Mouse (Mus musculus) ovary, adult 18-20 months (tissue): ENCODE results near the gene Cd47.

Experiments
- DNase-seq: peaks from one replicate; pipeline ENCODE4 v3.0.0; 2022; ENCODE audit warnings: low spot score, mixed read lengths

The Cd47 gene

DNA sequence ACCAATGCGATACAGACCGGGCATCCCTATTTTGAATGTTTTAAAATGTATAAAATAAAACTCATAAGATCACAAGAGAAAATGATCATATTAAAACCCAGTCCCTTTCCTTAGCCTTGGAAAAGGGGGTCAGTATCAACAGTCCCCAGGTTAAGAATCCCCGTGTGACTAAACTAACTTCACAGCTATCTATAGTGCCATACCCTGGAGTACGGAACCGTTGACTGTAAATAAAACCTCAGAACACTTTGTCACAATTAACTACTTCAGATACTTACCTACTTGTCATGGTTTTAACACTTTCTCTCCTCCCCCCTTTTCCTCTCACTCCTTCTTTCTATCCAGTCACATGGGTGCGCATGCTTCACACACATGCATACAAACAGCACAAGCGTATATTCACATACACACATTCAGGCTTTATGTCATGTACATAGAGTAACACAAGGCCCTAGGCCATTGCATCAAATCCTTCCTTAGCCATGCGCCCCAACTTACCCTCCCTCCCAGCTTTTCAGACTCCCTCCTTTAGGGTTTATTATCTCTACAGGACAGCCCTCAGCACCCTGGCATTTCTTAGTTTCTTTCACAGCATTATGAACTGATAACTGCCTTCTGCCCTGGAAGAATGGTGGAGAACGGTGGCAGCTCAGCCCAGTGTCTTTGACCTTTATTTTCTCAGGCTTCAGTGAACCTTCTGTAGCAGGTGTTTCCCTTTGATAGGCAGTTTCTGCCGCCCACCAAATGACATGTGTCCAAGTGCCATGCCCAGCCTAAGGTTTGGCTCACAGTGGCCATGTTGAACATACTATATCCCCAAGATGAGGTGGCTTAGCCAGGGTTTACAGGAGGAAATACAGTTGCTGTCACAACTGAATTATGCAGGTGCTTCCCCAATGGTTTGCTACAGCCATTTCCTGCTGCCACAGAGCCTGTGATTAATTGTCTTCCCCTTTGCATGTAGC, at the start of gene Cd47:
Gene Cd47 (plus strand): TSS at position 937 of the 965 bp plus-strand sequence.
- DNase-seq = no peak

DNA sequence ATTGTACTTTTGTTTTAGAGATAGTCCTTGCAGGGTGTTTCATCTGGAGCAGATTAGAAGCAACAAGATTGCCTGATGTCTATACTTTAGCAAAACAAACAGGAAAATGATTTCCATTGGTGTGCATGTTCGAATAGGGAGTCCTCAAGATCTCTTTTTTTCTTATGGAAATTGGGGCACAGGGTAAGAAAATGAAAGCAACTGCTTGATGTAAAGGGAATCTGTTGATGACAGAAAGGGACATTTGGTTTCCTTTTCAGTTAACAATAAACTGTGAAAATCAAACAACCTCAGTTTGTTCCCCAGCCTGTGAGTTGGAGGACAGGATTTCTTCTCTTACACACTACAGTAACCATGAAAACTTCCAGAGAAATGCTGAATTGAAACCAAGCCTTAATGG, 47.4 kb upstream of the Cd47 start:
- no peak for DNase-seq

DNA sequence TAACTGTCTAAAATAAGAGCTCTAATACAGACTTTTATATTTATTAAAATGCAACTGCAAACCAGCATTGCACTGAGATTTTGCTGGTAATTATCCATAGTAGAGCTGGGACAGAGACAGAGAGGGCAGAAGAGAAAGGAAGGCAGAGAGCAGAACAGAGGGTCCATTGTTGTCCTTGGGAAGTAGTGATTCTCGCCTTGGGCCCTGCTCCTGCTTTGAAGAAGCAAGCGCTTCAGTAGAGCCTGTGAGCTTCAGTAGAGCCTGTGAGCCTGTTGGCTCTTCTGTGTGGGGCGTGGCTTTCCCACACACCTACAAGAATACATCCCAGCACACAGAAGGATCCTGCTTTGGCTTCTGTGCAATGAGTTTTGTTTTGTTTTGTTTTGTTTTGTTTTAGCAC, 47.0 kb upstream of the Cd47 start:
- DNase-seq = no peak

DNA sequence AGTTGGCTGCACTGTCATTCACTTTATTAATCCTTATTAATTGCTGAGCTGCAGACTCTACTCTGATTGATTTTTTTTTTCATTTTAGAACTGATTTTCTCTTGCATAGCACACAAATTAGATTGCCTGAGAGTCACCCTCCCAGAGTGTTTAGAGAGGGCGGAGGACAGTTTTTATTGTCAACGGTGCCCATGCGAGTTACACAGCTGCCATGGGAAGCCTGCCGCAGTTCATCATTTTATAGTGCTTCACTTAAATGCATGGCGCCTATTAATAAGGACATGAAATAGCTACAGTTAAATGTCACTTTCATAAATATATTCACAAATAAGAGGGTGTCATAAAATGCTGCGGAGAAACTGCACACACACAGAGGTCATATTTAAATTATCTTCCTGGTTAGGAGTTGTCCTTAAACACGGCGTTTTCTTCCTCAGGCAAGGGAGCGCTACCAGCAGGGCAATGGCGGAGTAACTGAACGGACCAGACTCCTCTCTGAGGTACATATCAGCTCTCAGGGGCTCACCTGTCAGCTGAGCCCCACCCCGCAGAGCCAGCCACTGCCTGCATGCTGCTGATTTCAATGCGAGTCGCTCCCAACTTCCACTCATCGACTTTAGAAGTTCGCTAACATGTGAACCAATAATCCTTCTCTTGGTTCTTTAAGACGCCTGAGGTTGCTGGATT, 39.7 kb upstream of the Cd47 start:
- no peak for DNase-seq

- no peak for DNase-seq
Measured at GRCm38 (mm10) chr16:49761981-49762380, 38.4 kb upstream of the Cd47 start.

DNA sequence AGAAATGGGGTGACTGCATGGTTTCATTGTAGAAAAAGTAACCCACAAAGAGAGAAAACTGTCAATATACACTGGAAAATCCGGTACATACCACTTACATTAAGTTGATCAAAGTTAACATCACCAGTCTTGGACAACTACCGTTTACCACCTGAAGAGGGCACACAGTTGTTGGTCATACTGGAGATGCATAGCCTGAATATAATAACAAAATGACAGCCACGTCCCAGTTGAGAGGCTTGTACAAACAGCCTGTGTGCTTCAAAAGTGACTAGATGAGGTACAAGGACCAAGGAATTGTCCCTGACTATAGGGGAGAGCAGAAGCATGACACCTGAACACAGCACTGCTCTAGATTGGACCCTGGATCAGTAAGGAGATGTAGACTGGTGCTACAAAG, 34.0 kb upstream of the Cd47 start:
- DNase-seq = no peak

GRCm38 (mm10) chr16:49768491-49769031, 31.8 kb upstream of the Cd47 start:
- no peak for DNase-seq

GRCm38 (mm10) chr16:49769831-49770261, 30.5 kb upstream of the Cd47 start:
- no peak for DNase-seq

- DNase-seq = no peak
Measured at GRCm38 (mm10) chr16:49770320-49771189, 29.8 kb upstream of the Cd47 start.

- no peak for DNase-seq
Measured at GRCm38 (mm10) chr16:49771609-49772396, 28.5 kb upstream of the Cd47 start.

DNA sequence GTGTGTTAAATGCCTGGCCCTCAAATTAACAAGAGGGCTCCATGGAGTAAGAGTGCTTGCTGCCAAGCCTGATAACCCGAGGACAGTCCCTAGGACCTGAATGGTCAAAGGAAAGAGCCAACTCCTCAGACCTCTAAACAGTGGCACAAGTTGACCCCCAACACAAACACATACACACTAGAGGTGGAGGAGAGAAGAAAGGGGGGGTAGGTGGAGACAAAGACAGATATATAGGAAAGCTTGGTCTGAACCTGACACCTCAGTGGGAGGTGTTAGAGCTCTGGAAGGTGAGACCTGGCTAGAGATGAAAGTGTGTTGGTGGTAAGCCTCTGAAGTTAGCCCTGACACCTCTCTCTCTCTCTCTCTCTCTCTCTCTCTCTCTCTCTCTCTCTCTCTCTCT, 27.8 kb upstream of the Cd47 start:
- no peak for DNase-seq

GRCm38 (mm10) chr16:49773068-49773467, 27.3 kb upstream of the Cd47 start:
- DNase-seq = no peak

- DNase-seq = no peak
Measured at GRCm38 (mm10) chr16:49774059-49775001, 26.0 kb upstream of the Cd47 start.

DNA sequence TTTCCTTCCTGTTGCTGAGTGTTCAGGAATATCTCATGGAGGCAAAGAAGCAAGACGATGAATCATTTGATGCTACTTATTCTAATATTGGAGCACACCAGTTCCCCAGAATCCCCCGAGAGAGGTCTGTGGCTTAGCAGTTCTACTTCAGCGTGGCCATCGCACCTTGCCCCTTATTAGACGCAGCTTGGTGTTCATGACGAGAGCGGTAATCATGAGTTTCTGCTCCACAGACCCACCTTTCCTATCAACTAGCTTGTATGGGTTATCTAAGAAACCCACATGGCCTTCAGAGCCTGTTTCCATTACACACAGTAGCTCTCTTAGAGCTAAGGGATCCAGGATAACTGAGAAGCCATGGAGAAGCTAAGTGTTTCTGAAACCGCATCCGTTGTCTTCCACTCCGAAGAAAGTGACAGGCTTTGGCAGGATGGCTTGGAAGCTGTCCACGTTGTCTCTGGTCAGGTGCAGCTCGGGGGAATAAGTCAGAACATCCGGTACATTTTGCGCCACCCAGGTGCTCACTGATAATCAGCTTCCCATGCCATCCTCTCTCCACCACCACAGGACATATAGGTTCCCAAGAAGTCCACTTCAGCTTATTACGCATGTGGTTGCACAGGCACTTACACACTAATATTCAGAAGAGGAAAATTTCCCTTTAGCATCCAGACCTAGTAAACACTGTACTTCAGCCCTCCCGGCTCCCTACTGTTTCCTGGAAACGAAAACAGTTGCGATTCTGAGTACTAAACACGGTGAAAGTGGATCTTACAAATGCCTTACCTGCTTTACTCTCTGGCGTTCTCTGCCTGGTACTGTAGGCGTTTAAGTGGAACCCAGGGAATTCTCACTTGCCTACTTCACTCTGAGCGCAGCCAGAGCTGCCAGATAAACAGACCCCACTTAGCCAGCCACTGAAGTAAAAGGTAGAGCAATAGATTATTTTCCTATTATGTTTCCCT, 25.0 kb upstream of the Cd47 start:
- DNase-seq = no peak

GRCm38 (mm10) chr16:49776981-49777380, 23.4 kb upstream of the Cd47 start:
- DNase-seq = no peak

GRCm38 (mm10) chr16:49781556-49782156, 18.7 kb upstream of the Cd47 start:
- no peak for DNase-seq

DNA sequence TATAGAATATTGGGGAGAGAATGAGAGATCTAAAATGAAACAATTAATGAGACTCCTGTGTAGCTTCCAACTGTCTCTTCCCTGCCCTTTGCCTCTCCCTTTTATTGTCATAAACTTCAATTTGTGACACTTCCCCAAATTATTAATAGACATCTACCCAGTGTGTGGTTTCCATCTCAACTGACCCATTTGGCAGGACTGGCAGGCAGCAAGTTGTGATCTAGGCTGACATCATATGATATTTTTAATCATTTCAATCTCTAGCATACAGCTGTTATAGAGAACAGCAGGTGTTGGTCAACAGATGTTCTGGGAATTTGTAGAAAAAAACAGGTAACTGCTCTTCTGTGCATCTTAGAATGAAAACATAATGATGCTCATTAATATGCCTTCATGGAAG, 17.0 kb upstream of the Cd47 start:
- DNase-seq = no peak

- DNase-seq = no peak
Measured at GRCm38 (mm10) chr16:49786116-49786515, 14.2 kb upstream of the Cd47 start.
